Mouse (Mus musculus) ovary, postnatal 10 days (tissue): ENCODE measurements around the gene E130208F15Rik.

Source experiments
- DNase-seq: peaks from one replicate; pipeline ENCODE4 v3.0.0; 2022; ENCODE audit warnings: low spot score

Gene E130208F15Rik

GRCm38 (mm10) chr7:30321539-30322284 is at the start of gene E130208F15Rik:
E130208F15Rik (plus strand) TSS chr7:30321740.
- DNase-seq, result no peak

DNA sequence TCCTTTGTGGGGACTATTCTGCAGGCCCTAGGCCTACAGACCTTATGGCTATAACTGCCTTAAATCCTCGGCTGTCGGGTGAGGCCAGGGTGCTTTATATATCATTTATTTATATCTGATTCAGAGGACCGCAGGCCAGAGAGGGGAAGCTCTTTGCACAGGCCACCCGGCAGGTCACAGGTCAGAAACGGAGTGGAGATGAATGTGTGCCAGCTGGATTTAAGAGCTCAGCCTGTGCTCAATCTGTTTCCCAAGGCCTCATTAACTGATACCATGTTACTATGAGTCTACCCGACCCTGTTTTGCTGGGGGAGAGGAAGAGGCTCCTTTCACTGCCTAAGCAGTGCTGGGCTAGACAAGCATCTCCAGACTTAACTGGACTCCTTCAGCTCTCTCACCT is 47.2 kb upstream of the E130208F15Rik start:
- DNase-seq, result no peak

DNA sequence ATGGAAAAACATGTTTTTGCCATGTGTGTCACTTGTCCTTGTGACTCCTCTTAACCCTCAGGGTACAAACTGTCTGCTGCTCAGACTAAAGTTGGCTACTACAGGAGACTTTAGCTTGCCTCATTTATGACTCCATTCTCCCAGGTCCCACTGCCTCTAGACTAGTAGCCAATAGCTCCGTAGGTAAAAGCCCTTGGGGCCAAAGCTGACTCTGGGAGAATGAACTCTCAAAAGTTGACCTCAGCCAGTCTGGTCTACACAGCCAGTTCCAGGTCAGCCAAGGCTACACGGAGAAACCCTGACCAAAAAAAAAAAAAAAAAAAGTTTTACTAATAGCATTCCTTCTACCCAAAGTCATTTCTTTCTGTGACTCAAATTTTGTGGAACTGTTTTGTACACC is 42.6 kb upstream of the E130208F15Rik start:
- no peak for DNase-seq

DNA sequence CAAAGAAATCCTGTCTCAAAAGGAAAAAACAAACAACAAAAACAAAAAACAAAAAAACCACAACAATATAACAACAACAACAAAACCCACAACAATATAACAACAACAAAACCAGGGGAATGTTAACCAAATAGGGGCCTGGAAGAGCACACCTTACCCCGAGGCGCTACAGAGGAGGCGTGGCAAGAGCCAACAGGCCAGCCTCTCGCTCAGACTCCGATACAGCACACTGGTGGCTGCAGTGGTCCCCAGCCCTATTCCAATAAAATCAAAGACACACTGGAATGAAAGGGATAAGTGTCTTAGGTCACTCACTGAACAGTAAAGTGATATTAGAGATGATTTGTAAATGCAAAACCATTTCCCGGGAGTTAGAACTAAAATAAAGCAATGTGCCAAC is 42.0 kb upstream of the E130208F15Rik start:
- DNase-seq, result no peak

GRCm38 (mm10) chr7:30279951-30280669 is 41.4 kb upstream of the E130208F15Rik start, which contains the start of the genes Thap8 and Wdr62:
Thap8 (plus strand) TSS chr7:30280094.
Wdr62 (minus strand) TSS chr7:30280419.
- peak; percentile 75 for DNase-seq

DNA sequence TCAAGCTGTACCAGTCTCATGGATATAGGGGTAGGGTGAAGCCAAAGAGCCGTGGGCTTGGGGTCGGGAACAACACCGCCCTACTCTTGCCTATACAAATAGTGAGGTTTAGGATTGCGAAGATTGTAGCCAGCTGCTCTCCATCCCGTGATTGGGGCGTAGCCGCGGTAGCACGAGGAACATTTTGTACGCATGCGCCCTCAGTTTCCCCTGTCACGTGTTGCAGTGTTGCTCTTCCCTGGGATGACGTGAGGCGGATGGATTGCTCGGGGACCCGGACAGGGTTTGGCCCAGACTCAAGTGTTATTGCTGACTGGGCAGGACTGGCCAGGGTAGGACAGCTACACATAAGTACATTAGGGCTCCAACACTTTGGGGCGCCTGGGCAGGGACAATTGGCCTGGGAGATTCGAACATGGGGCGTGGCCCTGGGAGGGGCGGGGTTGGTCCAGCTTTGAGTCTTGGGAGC is 40.8 kb upstream of the E130208F15Rik start:
- peak; percentile 67 for DNase-seq

GRCm38 (mm10) chr7:30281522-30281921 is 40.0 kb upstream of the E130208F15Rik start:
- DNase-seq, result no peak

- DNase-seq, result no peak
Observed at GRCm38 (mm10) chr7:30282740-30283139, 38.8 kb upstream of the E130208F15Rik start.

DNA sequence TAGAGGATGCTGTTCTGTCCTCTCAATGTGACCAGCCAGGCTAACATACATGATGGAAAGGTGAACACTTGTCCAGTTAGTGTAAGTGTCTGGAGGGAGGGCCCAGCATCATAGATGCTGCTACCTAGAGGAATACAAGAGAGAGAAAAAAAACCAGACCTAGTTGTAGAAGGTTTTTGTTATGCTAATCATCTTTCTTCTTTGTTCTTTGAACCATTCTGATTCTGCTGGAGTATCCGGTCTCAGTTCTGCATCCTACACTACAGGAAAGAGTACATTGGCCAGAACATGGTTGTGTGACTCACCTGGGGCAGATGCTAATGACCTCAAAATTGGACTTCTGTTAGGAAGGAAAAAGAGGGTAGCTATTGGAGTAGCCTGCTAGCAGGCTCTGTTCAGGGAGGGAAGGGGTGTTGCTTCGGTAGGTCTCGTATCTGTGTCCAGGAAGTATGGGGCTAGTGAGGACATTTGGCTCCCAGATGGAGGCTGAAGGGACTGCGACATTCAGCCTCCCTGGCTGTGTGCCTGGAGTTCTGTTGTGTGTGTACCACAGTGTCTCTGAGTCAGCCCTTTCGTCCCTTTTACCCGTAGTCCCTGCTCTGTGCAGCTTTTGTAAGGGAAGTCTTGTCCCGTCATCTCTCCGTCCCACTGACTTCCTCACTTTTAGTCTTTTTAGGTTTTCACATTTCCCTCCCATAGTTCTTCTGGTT is 34.7 kb upstream of the E130208F15Rik start:
- no peak for DNase-seq

DNA sequence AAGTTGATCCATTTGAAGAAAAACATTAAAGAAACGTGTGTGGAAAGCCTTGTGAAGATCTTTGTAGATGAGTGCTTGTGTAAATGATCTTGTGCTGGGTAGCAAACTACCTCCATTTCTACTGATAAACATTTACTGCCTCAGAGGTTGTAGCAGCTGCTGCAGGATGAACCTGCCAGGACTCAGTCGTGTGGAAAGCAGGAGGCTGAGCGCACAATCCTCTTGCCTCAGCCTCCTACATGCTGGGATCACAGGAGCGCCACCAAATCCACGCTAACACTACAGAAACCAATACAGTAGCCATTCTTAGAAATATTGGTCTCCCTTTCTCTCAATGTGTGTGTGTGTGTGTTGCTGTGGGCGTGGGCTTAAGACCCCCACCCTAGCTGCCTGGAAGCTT is 33.5 kb upstream of the E130208F15Rik start:
- DNase-seq, result no peak

- DNase-seq, result no peak
Observed at GRCm38 (mm10) chr7:30289071-30289713, 32.3 kb upstream of the E130208F15Rik start.

- DNase-seq, result no peak
Observed at GRCm38 (mm10) chr7:30289714-30290399, 31.7 kb upstream of the E130208F15Rik start.

DNA sequence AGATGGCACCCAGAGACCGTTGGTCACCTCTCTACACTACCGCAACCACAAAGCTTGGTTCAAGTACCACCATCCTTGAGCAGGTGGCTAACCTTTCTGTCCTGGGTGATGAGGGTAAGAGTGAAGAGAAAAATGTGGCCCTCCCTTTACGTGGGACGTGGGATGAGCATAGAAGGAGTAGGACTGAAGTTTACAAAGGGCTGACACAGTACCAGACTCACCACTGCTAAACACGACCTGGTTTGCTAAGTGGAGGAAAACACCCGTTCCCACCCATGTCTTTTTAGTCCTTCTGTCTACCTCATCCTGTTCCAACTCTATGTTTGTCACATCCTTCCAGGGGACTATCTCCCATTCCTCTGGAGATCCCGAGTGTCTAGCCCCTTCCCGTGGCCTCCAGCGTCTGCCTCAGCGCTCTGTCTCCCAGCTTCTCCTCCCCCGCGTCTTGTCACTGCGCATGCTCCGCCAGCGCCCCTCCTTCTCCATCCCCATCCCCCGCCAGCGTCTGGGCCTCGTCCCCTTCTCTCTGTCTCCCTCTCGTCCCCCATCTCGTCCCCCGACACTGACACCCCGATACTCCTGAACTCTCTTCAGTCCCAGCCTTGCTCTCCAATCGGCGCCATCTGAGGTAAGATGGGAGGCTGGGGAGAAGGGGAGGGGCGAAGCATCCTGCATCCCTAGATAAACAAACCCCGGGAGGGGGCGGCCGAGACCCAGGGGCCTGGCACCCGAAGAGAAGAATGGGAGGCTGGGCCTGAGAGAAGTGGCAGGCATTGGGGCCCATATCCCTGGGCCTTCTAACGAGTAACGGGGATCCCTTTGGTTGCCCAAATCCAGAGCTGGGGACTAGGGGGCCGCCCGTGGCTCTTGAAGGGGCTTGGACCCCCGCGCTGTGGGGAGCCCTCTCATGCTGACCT is 30.1 kb upstream of the E130208F15Rik start, which contains the start of gene Clip3:
TSS of gene Clip3 (plus strand) at position 514 of the 917 bp plus-strand sequence.
- peak; percentile 75 for DNase-seq

GRCm38 (mm10) chr7:30293795-30294194 is 27.7 kb upstream of the E130208F15Rik start:
- no peak for DNase-seq

DNA sequence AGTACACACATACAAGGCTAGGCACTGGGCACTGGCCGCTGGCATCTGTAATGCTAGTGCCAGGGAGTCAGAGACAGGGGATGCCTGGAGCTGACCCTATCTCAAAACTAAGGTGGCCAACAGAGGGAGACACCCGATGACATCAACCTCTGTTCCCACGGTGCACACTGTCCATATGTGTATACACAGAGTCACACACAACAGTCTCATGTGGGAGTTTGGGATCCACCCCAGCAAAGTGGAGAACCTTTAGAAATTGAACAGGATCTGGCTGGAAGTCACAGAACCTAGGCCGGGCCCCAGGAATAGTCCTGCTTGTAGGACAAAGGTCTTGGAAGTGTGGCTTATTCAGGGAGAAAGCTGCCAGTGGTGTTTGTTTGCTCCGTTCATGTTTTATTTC is 27.2 kb upstream of the E130208F15Rik start:
- no peak for DNase-seq

GRCm38 (mm10) chr7:30295103-30295502 is 26.4 kb upstream of the E130208F15Rik start:
- DNase-seq, result no peak

DNA sequence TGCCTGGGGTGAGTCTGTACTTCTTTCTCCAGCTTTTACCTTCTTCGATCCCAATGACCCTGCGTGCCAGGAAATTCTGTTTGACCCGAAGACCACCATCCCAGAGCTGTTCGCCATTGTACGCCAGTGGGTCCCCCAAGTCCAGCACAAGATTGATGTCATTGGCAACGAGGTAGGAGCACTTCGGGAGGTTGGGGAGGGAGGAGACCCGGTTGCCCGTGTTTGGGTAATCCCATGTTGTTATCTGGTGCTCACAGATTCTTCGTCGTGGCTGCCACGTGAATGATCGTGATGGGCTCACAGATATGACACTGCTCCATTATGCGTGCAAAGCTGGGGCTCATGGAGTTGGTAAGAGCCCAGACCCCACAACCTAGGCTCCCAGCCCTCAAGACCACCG is 24.7 kb upstream of the E130208F15Rik start:
- DNase-seq, result no peak

DNA sequence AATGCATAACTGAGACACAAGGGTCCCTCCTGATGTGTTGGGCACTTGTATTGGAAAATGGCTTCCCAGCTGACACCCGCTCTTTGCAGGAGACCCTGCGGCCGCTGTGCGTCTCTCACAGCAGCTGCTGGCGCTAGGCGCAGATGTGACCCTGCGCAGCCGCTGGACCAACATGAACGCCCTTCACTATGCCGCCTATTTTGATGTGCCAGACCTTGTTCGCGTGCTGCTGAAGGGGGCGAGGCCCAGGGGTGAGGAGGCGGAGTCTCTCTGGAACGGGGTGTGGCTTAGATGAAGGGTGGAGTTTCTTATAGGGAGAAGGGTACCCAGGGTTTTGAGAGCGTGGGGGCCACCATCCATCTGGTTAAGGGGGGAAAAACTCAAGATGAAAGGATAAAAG is 24.3 kb upstream of the E130208F15Rik start:
- DNase-seq, result no peak

DNA sequence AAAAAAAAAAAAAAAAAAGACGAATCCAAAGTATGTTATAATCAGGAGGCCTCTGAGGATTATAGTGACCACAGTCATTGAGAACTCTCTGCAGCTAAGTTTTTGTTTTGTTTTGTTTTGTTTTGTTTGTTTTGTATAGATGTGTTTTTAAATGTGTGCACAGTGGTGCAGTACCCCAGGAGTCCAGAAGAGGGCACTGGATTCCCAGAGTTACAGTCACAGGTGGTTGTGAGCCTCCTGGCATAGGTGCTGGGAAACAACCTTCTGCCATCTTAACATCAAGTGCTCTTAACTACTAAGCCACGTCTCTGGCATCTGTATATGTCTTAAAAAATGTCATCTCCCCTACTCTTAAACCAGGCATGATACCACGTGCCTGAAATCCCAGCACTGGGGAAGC is 20.6 kb upstream of the E130208F15Rik start:
- DNase-seq, result no peak

DNA sequence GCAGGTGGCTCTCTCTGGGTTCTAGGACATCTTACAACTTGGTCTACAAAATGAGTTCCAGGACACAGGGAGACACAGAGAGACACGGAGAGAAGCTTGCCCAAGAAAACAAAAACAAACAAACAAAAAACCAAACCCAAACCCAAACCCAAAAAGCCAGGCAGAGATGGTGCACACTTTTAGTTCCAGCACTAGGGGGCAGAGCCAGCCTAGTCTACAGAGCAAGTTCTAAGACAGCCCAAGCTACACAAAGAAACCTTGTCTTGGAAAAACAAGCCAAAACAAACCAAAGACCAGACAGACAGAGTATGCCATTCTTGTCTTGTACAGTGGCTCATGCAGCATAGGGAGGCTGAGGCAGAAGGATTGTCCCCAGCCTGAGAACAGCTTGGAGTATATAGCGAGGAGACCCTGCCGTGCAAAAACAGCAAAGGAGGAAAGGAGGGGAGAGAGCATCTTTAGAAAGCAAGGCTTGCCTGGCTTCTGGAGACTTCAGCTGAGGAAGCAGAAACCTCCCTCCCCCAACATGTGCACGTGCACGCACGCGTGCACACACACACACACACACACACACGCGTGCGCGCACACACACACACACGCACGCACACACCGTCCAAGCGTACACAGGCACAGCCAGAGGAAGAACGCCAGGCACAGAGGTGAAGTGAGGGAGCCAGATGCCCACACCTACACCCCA is 15.3 kb upstream of the E130208F15Rik start:
- DNase-seq, result no peak
